Mouse (Mus musculus): ENCODE measurements around the gene Gria1. TPM values are rescaled to one million over a fixed set of nuclear protein-coding genes. Genes with fewer than 3 reads are reported as not detected.

Gria1 gene
- polyA plus RNA-seq, 1 experiment from 2014 or later, result 1.2 TPM

GRCm38 (mm10) chr11:57154998-57155397, 143.8 kb downstream of the Gria1 start:
- no peaks in the 10 kb centered on the region for H3K4me1 ChIP-seq (ENCODE audit: control insufficient read depth, insufficient read depth, low read length)
- H3K27me3 ChIP-seq (ENCODE audit: control insufficient read depth, insufficient read depth, low read length), result no peaks in the 10 kb centered on the region
- DNase-seq (ENCODE audit: low spot score), result no peak
- WGBS, result 69% methylated on average over 8 of the region's 8 CpGs
- no peak overlapping the region for H3K4me2 ChIP-seq (ENCODE audit: low read depth, low read length)
- no peaks in the 10 kb centered on the region for H3K9me3 ChIP-seq (replicated peaks; ENCODE audit: control insufficient read depth, low read length)
- no peaks in the 10 kb centered on the region; the same call in 1 of the 2 replicates for H3K36me3 ChIP-seq (replicated peaks; ENCODE audit: control insufficient read depth, insufficient read depth, low read depth, low read length)
- H3K9ac ChIP-seq (replicated peaks; ENCODE audit: low read length), result no peak overlapping the region
- no peak for ATAC-seq (replicated peaks; ENCODE audit: insufficient number of reproducible peaks, low FRiP score, low TSS enrichment, low read depth)
- H3K4me3 ChIP-seq (ENCODE audit: low read depth, low read length), result no peak overlapping the region
- H3K27ac ChIP-seq (replicated peaks; ENCODE audit: low read depth, low read length), result no peak overlapping the region

- no peak overlapping the region for H3K27ac ChIP-seq (replicated peaks; ENCODE audit: low read depth, low read length)
- H3K4me2 ChIP-seq (ENCODE audit: low read depth, low read length), result no peak overlapping the region
- H3K9me3 ChIP-seq (replicated peaks; ENCODE audit: control insufficient read depth, low read length), result no peaks in the 10 kb centered on the region
- H3K36me3 ChIP-seq (replicated peaks; ENCODE audit: control insufficient read depth, insufficient read depth, low read depth, low read length), result no peaks in the 10 kb centered on the region
- no peak overlapping the region for H3K9ac ChIP-seq (replicated peaks; ENCODE audit: low read length)
- H3K27me3 ChIP-seq (ENCODE audit: control insufficient read depth, insufficient read depth, low read length), result no peaks in the 10 kb centered on the region
- H3K4me1 ChIP-seq (ENCODE audit: control insufficient read depth, insufficient read depth, low read length), result no peaks in the 10 kb centered on the region
- ATAC-seq (replicated peaks; ENCODE audit: insufficient number of reproducible peaks, low FRiP score, low TSS enrichment, low read depth), result no peak
- DNase-seq (ENCODE audit: low spot score), result no peak
- 80% methylated on average over 3 of the region's 3 CpGs for WGBS
- H3K4me3 ChIP-seq (ENCODE audit: low read depth, low read length), result no peak overlapping the region
Measured at GRCm38 (mm10) chr11:57159412-57159811, 148.2 kb downstream of the Gria1 start.

GRCm38 (mm10) chr11:57160076-57160475, 148.9 kb downstream of the Gria1 start:
- no peak overlapping the region for H3K4me3 ChIP-seq (ENCODE audit: low read depth, low read length)
- H3K4me2 ChIP-seq (ENCODE audit: low read depth, low read length), result no peak overlapping the region
- WGBS, result 90% methylated on average over 8 of the region's 8 CpGs
- H3K9me3 ChIP-seq (replicated peaks; ENCODE audit: control insufficient read depth, low read length), result no peaks in the 10 kb centered on the region
- no peak overlapping the region for H3K27ac ChIP-seq (replicated peaks; ENCODE audit: low read depth, low read length)
- no peaks in the 10 kb centered on the region for H3K27me3 ChIP-seq (ENCODE audit: control insufficient read depth, insufficient read depth, low read length)
- no peak overlapping the region for H3K9ac ChIP-seq (replicated peaks; ENCODE audit: low read length)
- ATAC-seq (replicated peaks; ENCODE audit: insufficient number of reproducible peaks, low FRiP score, low TSS enrichment, low read depth) (no peak), DNase-seq (ENCODE audit: low spot score) (no peak)
- H3K4me1 ChIP-seq (ENCODE audit: control insufficient read depth, insufficient read depth, low read length), result no peaks in the 10 kb centered on the region
- H3K36me3 ChIP-seq (replicated peaks; ENCODE audit: control insufficient read depth, insufficient read depth, low read depth, low read length), result no peaks in the 10 kb centered on the region

GRCm38 (mm10) chr11:57162931-57163330, 151.7 kb downstream of the Gria1 start:
- H3K27me3 ChIP-seq (ENCODE audit: control insufficient read depth, insufficient read depth, low read length), result no peaks in the 10 kb centered on the region
- H3K9ac ChIP-seq (replicated peaks; ENCODE audit: low read length), result no peak overlapping the region
- no peak overlapping the region for H3K4me2 ChIP-seq (ENCODE audit: low read depth, low read length)

DNA sequence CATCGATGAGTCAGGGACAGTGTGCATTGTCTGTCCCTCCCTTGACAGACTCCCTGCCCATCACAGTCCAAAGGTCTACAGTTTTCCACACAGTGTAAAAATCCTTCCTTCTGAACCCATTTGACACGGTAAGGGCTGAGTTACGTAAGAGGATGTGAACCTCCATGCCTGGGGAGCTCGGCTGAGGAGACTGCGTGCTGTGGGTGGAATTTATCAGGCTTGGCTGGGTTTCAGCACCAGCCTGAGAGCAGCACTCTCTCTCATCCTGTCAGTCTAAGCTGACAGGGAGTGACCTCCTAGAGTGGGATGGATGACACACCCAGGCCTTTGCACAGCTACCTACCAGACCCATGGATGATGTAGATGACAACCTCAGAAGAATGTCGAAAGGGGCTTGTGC, 158.9 kb downstream of the Gria1 start:
- Histone ChIP-seq H3K9me3 (replicated peaks; ENCODE audit: control insufficient read depth, low read length) (no peaks in the 10 kb centered on the region), H3K27me3 (ENCODE audit: control insufficient read depth, insufficient read depth, low read length) (no peaks in the 10 kb centered on the region), H3K4me2 (ENCODE audit: low read depth, low read length) (no peak overlapping the region), H3K36me3 (replicated peaks; ENCODE audit: control insufficient read depth, insufficient read depth, low read depth, low read length) (no peaks in the 10 kb centered on the region), H3K4me3 (ENCODE audit: low read depth, low read length) (no peak overlapping the region), H3K4me1 (ENCODE audit: control insufficient read depth, insufficient read depth, low read length) (no peaks in the 10 kb centered on the region), H3K27ac (replicated peaks; ENCODE audit: low read depth, low read length) (no peak overlapping the region), H3K9ac (replicated peaks; ENCODE audit: low read length) (no peak overlapping the region)
- DNase-seq (ENCODE audit: low spot score) (no peak), ATAC-seq (replicated peaks; ENCODE audit: insufficient number of reproducible peaks, low FRiP score, low TSS enrichment, low read depth) (no peak)
- WGBS, result 81% methylated on average over 6 of the region's 6 CpGs

More at GRCm38 (mm10) chr11:57162931-57163330, 151.7 kb downstream of the Gria1 start:
- 90% methylated on average over 6 of the region's 6 CpGs for WGBS
- Histone ChIP-seq H3K27ac (replicated peaks; ENCODE audit: low read depth, low read length) (no peak overlapping the region), H3K4me1 (ENCODE audit: control insufficient read depth, insufficient read depth, low read length) (no peaks in the 10 kb centered on the region), H3K9me3 (replicated peaks; ENCODE audit: control insufficient read depth, low read length) (no peaks in the 10 kb centered on the region), H3K4me3 (ENCODE audit: low read depth, low read length) (no peak overlapping the region), H3K36me3 (replicated peaks; ENCODE audit: control insufficient read depth, insufficient read depth, low read depth, low read length) (no peaks in the 10 kb centered on the region)
- DNase-seq (ENCODE audit: low spot score) (no peak), ATAC-seq (replicated peaks; ENCODE audit: insufficient number of reproducible peaks, low FRiP score, low TSS enrichment, low read depth) (no peak)

DNA sequence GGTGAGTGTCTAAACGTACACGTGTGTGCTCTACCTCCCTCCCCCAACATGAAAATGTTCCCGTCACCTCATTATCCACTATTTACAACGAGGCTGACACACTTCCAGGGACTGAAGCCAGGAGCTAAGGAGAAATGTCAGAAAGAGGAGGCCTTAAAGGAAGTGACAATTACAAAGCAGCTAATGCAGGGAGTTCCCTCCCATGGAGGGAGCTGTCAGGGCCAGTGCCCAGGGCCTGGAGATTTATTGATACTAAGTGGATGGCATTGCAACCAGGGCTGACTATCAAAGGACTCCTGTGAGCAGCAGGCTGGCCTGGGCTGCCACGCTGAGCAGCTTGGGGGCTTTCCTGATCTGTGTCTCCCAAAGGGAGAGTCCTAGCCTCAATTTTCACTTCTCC, 163.0 kb downstream of the Gria1 start:
- no peak overlapping the region for H3K27ac ChIP-seq (replicated peaks; ENCODE audit: low read depth, low read length)
- H3K36me3 ChIP-seq (replicated peaks; ENCODE audit: control insufficient read depth, insufficient read depth, low read depth, low read length), result no peaks in the 10 kb centered on the region
- no peaks in the 10 kb centered on the region for H3K4me1 ChIP-seq (ENCODE audit: control insufficient read depth, insufficient read depth, low read length)
- H3K4me3 ChIP-seq (ENCODE audit: low read depth, low read length), result no peak overlapping the region
- DNase-seq (ENCODE audit: low spot score), result no peak
- H3K9me3 ChIP-seq (replicated peaks; ENCODE audit: control insufficient read depth, low read length), result no peaks in the 10 kb centered on the region
- WGBS, result 68% methylated on average over 5 of the region's 5 CpGs
- H3K27me3 ChIP-seq (ENCODE audit: control insufficient read depth, insufficient read depth, low read length), result no peaks in the 10 kb centered on the region
- no peak overlapping the region for H3K4me2 ChIP-seq (ENCODE audit: low read depth, low read length)
- no peak for ATAC-seq (replicated peaks; ENCODE audit: insufficient number of reproducible peaks, low FRiP score, low TSS enrichment, low read depth)
- H3K9ac ChIP-seq (replicated peaks; ENCODE audit: low read length), result no peak overlapping the region

DNA sequence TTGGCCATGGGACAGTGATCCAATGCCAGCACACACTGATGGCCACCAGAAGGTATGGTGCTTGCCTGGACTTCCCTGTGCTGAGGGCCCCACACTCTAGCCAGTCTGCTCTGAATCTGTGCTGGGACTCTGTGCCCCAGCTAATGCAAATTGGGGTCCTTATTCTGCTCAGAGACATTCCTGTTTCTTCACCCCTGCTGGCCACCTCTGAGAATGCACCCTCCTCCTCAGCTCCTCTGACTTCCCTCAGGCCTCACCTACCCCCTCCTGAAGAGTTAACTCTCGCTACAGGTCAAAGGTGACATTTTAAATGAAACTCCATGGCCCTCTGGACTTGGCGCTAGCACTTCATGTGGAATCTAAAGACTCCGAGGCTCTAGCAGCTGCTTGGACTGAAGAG, 165.4 kb downstream of the Gria1 start:
- peak; percentile 50 for DNase-seq (ENCODE audit: low spot score)
- no peak for ATAC-seq (replicated peaks; ENCODE audit: insufficient number of reproducible peaks, low FRiP score, low TSS enrichment, low read depth)
- H3K4me1 ChIP-seq (ENCODE audit: control insufficient read depth, insufficient read depth, low read length), result no peaks in the 10 kb centered on the region
- H3K27ac ChIP-seq (replicated peaks; ENCODE audit: low read depth, low read length), result no peak overlapping the region
- no peaks in the 10 kb centered on the region for H3K36me3 ChIP-seq (replicated peaks; ENCODE audit: control insufficient read depth, insufficient read depth, low read depth, low read length)
- no peak overlapping the region for H3K4me3 ChIP-seq (ENCODE audit: low read depth, low read length)
- 14% methylated on average over 3 of the region's 3 CpGs for WGBS
- H3K9me3 ChIP-seq (replicated peaks; ENCODE audit: control insufficient read depth, low read length), result no peaks in the 10 kb centered on the region
- H3K9ac ChIP-seq (replicated peaks; ENCODE audit: low read length), result no peak overlapping the region
- no peaks in the 10 kb centered on the region for H3K27me3 ChIP-seq (ENCODE audit: control insufficient read depth, insufficient read depth, low read length)
- H3K4me2 ChIP-seq (ENCODE audit: low read depth, low read length), result no peak overlapping the region

DNA sequence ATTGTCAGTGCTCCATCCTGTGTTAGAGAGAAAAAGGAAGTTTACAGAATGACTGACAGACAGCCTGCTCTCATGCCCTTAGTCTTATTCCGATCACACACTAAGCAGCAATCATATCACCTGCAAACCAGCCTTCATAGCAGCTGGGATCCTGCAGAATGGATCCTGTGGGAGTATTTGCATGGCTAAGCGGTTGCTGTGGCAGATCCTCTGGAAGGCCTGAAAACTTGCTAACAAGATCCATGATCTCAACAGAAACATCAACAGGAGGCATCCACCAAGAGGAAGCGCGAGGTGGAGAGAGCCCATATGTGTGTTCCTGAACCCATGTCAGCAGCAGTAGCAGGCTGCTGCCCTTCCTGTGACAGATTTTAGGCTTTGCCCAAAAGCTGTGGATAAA, 173.0 kb downstream of the Gria1 start:
- ATAC-seq (replicated peaks; ENCODE audit: insufficient number of reproducible peaks, low FRiP score, low TSS enrichment, low read depth) (no peak), DNase-seq (ENCODE audit: low spot score) (no peak)
- Histone ChIP-seq H3K27ac (replicated peaks; ENCODE audit: low read depth, low read length) (no peak overlapping the region), H3K4me1 (ENCODE audit: control insufficient read depth, insufficient read depth, low read length) (no peaks in the 10 kb centered on the region), H3K4me3 (ENCODE audit: low read depth, low read length) (no peak overlapping the region), H3K9ac (replicated peaks; ENCODE audit: low read length) (no peak overlapping the region), H3K9me3 (replicated peaks; ENCODE audit: control insufficient read depth, low read length) (no peaks in the 10 kb centered on the region), H3K4me2 (ENCODE audit: low read depth, low read length) (no peak overlapping the region), H3K27me3 (ENCODE audit: control insufficient read depth, insufficient read depth, low read length) (no peaks in the 10 kb centered on the region), H3K36me3 (replicated peaks; ENCODE audit: control insufficient read depth, insufficient read depth, low read depth, low read length) (no peaks in the 10 kb centered on the region)
- 94% methylated on average over 4 of the region's 4 CpGs for WGBS

Measured in embryonic facial prominence, embryonic 11.5 days (tissue).